Mouse (Mus musculus) inflammation-experienced regulatory T-cells, adult 6 months (primary cell): Measurements from ENCODE around the gene Fbxl8. TPM values are rescaled to one million over a fixed set of nuclear protein-coding genes. Genes with fewer than 3 reads are reported as not detected.

ENCODE experiments used
- ATAC-seq: one replicate; pipeline ENCODE4 v1.8.0; 2017
- polyA plus RNA-seq, 3 experiments: library from polyadenylated mRNA; unstranded; fragments of 100-300 nt; shearing (Covaris generic); gene quantifications; one replicate each; pipeline ENCODE4 v1.2.1; 2017

Fbxl8 gene
- polyA plus RNA-seq, 3 experiments from 2014 or later = 18.5 to 24.7 (median 18.5) TPM

DNA sequence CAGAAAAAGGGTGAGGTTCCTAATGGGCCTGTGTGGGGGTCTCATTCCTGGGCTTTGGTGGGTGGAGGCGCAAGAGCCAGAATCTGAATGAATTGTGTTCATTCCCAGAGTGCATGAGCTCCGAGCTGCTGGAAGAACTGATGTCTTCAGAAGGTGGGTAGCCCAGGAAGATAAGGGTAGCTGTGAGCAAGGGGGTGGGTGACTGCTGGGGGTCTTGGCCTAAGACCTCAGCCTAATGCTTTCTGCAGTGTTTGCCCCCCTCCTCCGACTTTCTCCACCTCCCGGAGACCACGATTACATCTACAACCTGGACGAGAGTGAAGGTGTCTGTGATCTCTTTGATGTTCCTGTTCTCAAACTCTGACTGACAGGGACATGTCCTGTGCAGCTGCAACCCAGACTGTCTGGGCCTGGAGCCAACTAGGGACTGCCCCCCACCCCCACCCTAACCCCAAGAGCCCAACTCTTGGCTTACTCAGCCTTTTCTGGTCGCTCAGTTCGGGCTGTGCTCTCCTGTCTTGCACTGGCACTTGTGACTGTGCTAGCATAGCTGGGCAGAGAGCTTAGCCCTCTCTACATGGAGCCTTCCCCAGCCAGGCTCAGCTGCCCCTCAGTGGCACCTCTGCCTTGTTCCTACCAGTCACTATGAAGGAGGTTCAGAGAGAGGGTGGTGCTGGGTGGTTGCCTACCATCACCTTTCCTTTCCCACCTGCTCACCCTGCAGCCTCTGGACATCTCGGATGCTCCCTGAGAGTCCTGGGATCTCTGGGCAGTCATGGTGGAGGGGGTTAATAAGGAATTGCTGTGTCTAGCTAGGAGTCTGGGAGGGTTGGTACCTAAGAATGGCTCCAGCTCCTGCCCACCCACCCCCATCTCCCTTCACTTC is 40.1 kb downstream of the Fbxl8 start:
- peak; percentile 77 for ATAC-seq

DNA sequence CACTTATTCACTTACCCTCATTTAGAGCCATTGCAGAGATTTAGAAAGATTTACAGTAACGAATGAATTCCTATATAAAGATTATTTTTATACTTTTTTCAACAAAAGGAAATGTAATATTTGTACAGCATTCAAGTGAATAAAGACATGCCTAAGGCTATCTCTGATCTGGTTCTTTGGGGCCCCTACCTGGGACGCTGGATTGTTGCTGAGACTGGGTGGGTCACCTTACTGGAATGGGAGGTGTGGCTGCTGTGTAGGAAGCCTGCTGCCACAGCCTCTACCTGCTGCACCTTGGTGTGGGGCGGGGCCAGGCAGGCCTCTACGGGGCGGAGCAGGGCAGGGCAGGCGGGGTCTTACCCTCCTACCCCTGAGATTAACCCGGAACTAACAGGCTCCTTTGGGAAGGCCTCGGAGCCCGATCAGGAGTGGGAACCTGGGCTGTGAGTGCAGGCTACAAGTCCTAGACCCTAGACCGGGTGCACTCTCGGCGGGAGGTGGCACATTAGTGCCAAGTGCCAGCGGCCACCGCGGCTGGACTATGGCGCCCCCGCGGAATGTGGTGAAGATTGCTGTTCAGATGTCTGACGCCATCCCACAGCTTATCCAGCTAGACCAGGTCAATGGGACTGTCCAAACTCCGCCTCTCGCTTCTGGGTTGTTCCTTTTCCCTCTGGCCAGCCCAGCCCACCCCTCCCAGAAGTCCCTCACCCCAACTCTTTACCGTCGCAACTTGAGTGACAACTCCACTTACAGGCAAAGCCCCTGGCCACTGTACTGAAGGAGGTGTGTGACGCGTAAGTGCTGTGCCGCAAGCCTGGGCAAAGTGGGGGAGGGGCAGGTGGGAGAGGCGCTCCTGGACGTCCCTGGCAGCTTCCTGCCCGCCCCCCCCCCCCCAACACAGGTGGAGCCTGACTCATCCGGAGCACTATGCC is 41.0 kb downstream of the Fbxl8 start, which contains the start of gene Elmo3:
Gene Elmo3, plus strand, starts transcription at position 391 of the 935 bp plus-strand sequence.
- ATAC-seq = peak; percentile 28

DNA sequence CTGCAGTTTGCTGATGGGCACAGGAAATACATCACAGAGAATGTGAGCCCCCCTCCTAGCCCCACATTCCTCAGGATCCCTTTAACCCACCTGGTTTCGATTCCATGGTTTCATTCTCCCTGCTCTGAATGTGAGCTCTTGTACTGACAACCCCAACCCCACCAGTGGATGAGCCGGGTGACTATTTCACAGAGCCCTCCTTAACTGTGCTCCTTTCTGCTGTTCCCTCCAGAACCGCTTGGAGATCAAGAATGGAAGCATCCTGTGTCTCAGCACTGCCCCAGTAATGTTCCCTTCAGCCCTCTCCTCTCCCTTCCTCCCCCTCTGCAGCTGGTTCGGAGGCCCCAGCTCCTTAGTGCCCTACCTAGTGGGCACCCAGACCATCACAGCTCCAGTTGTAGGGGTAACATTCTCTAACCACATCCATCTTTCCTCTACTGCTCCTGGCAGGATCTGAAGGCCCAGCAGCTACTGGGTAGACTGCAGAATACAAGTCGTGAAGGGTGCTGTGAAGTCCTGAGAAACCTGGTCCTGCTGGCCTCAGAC is 41.8 kb downstream of the Fbxl8 start:
- peak; percentile 13 for ATAC-seq

DNA sequence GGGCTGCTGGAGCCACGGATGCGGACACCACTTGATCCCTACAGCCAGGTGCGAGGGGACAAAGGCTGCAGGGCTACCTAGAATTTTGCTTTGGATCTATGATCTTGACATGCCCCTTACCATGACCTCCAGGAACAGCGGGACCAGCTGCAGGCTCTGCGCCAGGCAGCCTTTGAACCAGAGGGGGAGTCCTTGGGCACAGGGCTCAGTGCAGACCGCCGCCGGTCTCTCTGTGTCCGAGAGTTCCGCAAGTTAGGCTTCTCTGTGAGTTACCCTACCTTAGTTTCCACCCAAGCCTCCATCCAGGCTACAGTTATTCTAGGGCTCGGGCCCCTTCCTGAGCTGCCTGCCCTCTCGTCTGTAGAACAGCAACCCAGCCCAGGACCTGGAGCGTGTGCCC is 43.2 kb downstream of the Fbxl8 start:
- no peak for ATAC-seq

DNA sequence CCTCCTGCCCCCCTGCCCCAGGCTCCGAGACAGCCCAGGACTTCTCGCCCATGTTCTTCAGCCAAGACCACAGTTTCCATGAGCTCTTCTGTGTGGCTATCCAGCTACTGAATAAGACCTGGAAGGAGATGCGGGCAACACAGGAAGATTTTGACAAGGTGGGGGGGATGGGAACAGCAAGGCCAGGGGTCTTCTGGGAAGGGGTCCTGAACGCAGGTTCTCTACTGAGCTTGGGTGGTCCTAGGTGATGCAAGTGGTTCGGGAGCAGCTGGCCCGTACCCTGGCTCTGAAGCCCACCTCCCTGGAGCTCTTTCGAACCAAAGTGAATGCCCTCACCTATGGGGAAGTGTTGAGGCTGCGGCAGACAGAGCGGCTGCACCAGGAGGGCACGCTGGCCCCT is 44.0 kb downstream of the Fbxl8 start:
- no peak for ATAC-seq

DNA sequence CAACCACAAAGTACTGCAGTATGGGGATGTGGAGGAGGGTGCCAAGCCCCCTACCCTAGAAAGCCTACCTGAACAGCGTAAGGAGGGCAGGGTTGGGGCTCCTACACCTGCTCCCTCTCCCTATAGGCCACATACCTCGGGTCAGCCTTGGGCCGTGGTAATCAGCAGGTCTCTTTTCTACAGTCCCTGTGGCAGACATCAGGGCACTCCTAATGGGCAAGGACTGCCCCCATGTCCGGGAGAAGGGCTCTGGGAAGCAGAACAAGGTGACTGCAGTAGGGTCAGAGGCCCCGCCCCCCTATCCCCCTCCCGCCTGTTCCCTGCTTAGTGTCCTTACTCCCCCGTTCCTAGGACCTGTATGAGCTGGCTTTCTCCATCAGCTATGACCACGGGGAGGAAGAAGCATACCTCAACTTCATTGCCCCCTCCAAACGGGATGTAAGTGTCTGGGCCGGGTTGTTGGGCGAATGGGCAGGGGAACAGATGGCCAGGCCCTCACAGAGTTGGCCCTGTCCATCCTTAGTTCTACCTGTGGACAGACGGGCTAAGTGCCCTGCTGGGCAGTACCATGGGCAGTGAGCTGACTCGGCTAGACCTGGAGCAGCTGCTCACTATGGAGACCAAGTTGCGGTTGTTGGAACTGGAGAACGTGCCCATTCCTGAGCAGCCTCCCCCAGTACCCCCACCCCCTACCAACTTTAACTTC is 44.8 kb downstream of the Fbxl8 start:
- ATAC-seq = no peak

DNA sequence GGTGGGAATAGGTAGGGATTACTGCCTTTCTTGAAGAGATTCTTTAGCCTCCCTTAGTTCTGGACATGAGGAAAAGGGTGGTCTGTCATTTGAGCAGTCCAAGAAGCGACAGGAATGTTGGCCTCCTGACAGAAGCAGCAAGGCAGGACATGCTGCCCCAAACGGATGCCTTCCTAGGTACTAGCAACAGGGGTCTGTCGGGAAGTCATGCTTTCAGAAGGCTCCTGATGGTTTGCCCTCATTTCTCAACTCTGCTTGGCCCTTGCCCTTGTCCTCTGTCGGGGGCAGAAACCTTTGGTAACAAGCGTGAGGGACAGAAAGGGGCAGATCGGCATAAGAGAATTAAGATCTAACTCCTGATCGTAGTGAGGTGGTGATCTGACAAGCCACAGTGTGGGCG is 45.7 kb downstream of the Fbxl8 start:
- ATAC-seq = no peak

DNA sequence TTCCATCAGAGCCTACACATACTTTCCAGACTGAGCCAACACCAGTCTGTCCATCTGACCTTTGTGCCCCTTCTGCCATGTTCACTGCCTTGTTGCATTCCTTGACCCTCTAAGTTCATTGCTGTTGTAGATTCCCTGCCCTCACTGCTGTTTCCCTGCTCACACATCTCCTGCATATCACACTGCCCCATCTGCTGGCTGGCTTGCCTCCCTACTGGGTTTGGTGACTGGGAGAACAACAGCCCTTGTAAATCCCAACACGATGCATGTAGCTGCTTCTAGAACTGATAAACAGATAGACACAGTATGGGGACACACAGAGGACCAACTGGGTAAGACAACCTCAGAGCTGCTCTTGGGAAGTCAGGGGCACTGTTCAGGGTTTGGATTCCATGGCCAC is 47.3 kb downstream of the Fbxl8 start:
- ATAC-seq = no peak

DNA sequence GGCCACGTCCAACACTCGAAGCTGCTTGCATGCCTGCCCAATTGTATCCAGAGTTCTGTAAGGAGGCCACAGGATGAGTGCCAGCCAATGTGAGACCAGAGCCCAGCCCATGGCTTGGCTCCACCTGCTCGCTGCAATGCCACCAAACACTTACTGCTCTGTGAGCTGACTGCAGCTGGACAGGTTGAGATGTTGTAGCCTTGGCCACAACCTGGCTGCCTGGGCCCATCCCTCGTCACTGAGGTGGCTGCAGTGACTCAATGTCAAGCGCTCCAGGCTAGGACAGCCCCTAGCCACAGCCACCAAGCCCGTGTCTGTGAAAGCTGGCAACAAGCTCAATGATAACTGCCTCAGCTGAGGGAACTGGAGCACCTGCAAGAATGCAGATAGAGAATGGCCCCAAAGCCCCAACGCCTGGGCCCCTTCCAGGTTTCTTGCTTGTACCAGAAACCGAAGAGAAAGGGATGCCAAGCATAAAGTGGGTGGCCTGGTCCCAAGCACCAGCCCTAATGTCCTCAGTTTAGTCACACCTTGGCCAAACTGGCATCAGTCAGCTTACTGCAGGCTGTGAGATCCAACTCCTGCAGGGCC is 48.5 kb downstream of the Fbxl8 start:
- ATAC-seq = no peak

DNA sequence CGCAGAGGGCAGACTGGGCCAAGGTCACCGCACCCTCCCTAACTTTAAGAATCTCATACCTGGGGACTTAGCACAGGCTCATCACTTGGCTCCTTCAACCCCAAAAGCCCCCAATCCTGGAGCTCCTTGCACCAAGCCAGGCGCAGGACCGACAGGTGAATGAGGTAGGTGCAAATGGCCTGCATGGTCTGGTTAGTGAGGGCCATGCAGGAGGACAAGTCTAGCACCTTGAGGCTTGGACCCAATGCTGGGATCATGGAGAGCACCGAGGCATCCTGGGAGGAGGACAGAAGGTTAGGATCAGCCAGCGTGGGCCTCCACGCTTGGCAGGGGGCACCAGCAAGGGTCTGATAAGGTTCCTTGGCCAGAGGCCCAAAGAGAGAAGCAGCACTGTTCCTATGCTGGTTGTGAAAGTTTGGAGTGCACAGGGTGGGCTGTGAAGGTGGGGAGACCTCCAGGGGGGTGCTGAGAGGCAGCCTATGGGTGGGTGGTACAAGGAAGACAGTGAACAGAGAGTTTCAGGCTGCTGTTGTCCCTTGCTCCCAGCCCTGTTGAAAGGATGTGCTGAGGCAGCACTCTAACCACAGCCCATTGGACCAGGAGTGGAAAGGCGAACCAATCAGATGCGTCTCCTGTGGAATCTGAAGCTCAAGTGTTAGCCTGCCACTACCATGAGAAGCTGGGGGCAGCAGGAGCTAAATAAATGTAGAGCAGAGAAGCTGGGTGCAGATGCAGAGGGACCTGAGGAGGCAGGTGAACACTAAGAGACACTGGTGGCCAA is 49.4 kb downstream of the Fbxl8 start:
- ATAC-seq = no peak

DNA sequence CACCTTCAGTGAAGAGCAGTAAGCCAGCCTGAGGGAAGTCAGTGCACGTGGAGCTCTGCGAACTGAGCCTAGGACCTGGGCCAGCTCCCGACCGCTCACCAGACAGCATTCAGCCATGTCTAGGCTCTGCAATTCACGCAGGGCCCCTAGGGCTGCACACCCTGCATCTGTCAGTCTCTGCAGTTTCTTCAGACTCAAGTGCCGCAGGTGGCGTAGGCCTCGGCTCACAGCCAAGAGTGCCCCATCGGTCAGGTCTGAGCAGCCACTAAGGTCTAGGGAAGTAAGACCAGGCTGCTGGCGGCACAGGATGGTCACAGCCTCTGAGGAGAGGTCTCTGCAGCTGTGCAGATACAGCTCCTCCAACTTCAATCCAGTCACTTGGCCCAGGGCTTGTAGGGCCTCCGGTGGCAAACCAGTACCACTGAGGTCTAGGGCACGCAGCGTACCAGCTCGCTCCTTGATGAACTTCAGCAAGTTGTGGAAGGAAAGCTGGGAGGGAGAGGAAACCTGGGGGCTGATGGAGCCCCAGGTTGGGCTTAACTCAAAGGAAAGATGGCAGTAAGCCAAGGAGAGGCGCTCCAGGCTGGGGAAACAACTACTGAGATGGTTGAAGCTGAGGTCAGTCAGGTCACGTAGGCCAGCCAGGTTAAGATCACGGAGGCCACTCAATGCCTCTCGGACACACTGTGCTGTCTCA is 50.8 kb downstream of the Fbxl8 start:
- ATAC-seq = no peak

DNA sequence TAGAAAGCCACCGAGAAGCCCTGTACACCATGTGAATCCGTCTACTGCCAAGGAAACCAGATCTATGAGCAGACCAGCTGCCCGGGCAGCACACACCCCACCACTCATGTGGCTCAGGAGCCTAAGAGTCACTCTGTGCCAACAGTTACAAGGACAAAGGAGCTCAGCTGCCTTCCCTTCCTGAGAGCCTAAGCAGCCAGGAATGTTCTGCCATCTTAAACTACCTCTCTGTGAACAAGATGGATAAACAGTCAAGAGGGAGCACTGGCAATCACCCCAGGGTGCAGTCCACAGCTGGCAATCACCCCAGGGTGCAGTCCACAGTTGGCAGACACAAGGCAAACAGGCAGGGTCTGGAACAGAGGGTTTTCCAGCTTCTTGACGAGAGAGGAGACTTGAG is 53.5 kb downstream of the Fbxl8 start:
- ATAC-seq = no peak

DNA sequence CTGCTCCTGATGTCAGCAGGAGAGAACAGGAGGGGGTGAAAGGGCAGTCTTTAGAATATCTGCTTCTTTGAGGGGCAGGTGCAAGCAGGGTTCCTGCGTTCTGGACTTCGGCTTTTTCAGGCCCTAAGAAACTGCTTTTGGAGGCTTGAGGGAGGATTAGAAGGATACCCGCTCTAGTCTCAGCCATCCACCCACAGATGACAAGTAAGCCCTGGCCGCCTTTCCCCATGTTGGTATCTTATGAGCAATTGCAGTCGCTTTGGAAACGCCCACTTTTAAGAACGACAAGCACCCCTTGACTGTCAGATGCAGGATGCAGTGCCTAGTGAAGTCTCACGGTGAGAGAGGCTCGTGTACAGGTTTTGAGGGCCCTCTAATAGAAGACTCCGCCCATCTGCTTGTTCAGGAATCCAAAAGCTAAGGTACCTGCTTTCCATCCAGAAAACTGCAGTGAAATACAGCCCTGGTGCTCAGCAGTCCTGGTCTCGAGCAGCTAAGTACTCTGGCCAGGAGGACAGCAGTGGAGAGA is 54.3 kb downstream of the Fbxl8 start:
- no peak for ATAC-seq

Other genes starting within 250 kb of the Fbxl8 start
- gene Ces3a, start 216.0 kb upstream of the Fbxl8 start, polyA plus RNA-seq = not detected
- not detected for gene Ces3b, start 180.9 kb upstream of the Fbxl8 start, polyA plus RNA-seq
- not detected for gene Ces4a, start 132.8 kb upstream of the Fbxl8 start, polyA plus RNA-seq
- gene Cbfb, start 94.0 kb upstream of the Fbxl8 start, polyA plus RNA-seq = 10 to 100 TPM; 34.4 to 53.8 (median 42.1) TPM
- gene D230025D16Rik, start 39.5 kb upstream of the Fbxl8 start, polyA plus RNA-seq = 10 to 100 TPM; 11.1 to 14.6 (median 12.1) TPM
- under 1 TPM; 0.51 to 0.97 (median 0.87) TPM for gene B3gnt9, start 9.5 kb upstream of the Fbxl8 start, polyA plus RNA-seq
- 10 to 100 TPM; 54.1 to 78.8 (median 58.2) TPM for gene Tradd, start within 50 bp of the Fbxl8 start, polyA plus RNA-seq
- under 1 TPM in 1 of 3 experiments, not detected in 2; 0.34 TPM for gene Hsf4, start 5.2 kb downstream of the Fbxl8 start, polyA plus RNA-seq
- gene Nol3, start 11.5 kb downstream of the Fbxl8 start, polyA plus RNA-seq = under 1 TPM in 1 of 3 experiments, not detected in 2; 0.26 TPM
- 1 to 10 TPM; 1.2 to 2.5 (median 2.1) TPM for gene 4931428F04Rik, start 25.2 kb downstream of the Fbxl8 start, polyA plus RNA-seq
- gene Exoc3l, start 31.5 kb downstream of the Fbxl8 start, polyA plus RNA-seq = under 1 TPM in 2 of 3 experiments, not detected in 1; 0.38 to 0.60 TPM
- gene E2f4, start 33.0 kb downstream of the Fbxl8 start, polyA plus RNA-seq = 10 to 100 TPM; 54.2 to 61.3 (median 55.9) TPM
- 10 to 100 TPM in 1 of 3 experiments, 1 to 10 TPM in 2; 3.9 to 11.8 (median 9.5) TPM for gene Elmo3, start 41.0 kb downstream of the Fbxl8 start, polyA plus RNA-seq
- gene Lrrc29, start 61.6 kb downstream of the Fbxl8 start, polyA plus RNA-seq = 1 to 10 TPM; 1.8 to 4.2 (median 3.2) TPM
- gene Tmem208, start 61.7 kb downstream of the Fbxl8 start, polyA plus RNA-seq = 100 to 1,000 TPM; 136 to 151 (median 144) TPM
- 1 to 10 TPM; 3.1 to 3.5 (median 3.2) TPM for gene Fhod1, start 83.3 kb downstream of the Fbxl8 start, polyA plus RNA-seq
- gene Slc9a5, start 84.2 kb downstream of the Fbxl8 start, polyA plus RNA-seq = 1 to 10 TPM in 1 of 3 experiments, under 1 TPM in 2; 0.28 to 1.3 (median 0.42) TPM
- under 1 TPM in 1 of 3 experiments, not detected in 2; 0.11 TPM for gene Plekhg4, start 108.6 kb downstream of the Fbxl8 start, polyA plus RNA-seq
- gene Kctd19, start 148.9 kb downstream of the Fbxl8 start, polyA plus RNA-seq = not detected
- gene Lrrc36, start 148.9 kb downstream of the Fbxl8 start, polyA plus RNA-seq = not detected
- 1 to 10 TPM in 1 of 3 experiments, under 1 TPM in 1, not detected in 1; 0.48 to 2.2 TPM for gene Tppp3, start 206.9 kb downstream of the Fbxl8 start, polyA plus RNA-seq
- 1 to 10 TPM; 1.1 to 2.2 (median 1.8) TPM for gene Zdhhc1, start 232.3 kb downstream of the Fbxl8 start, polyA plus RNA-seq